Mouse (Mus musculus) CH12.LX (cell line): Measurements from ENCODE around the gene Slc1a1. TPM values are rescaled to one million over a fixed set of nuclear protein-coding genes. Genes with fewer than 3 reads are reported as not detected.

Source experiments
- DNase-seq: peaks from one replicate; pipeline ENCODE4 v3.0.0-alpha.2; 2013; ENCODE audit errors: extremely low read depth
- H3K27ac ChIP-seq: 2 replicates; pipeline ENCODE4 v1.5.1; 2012; ENCODE audit warnings: low read depth, mild to moderate bottlenecking, control low read depth, moderate library complexity; ENCODE audit not compliant: insufficient read depth
- H3K27me3 ChIP-seq: replicated peaks from 2 replicates; pipeline ENCODE3; 2012; ENCODE audit warnings: inconsistent platforms
- H3K36me3 ChIP-seq, 2 experiments: replicated peaks in 1 of 2; 2 replicates each; pipeline versions ENCODE3 to v1.6.1; 2012; ENCODE audit warnings: inconsistent platforms in 1 of 2, low read length in 1 of 2, mild to moderate bottlenecking in 1 of 2, mixed read lengths in 1 of 2, moderate library complexity in 1 of 2; ENCODE audit not compliant: control insufficient read depth in 1 of 2, insufficient read depth in 1 of 2
- H3K4me1 ChIP-seq, 2 experiments: 2 replicates each; pipeline ENCODE4 v1.6.1; 2012; ENCODE audit warnings: inconsistent platforms in 1 of 2, moderate library complexity in 1 of 2; ENCODE audit not compliant: insufficient read depth in 2 of 2, control insufficient read depth in 1 of 2
- H3K4me2 ChIP-seq: 2 replicates; pipeline ENCODE4 v1.6.1; 2012; ENCODE audit warnings: low read depth, mild to moderate bottlenecking, control low read depth; ENCODE audit not compliant: poor library complexity, insufficient read depth, severe bottlenecking
- H3K4me3 ChIP-seq, 3 experiments: fragments of 150-350 bp in 1 of 3; sonication (generic) in 1 of 3; replicated peaks in 1 of 3; 2 replicates each; pipeline versions ENCODE3 to v1.5.1; 2011 to 2012; ENCODE audit warnings: low read depth in 2 of 3, low read length in 2 of 3, mild to moderate bottlenecking in 2 of 3, moderate library complexity in 2 of 3, control low read depth in 1 of 3, improper control_type of control experiment in 1 of 3, inconsistent platforms in 1 of 3, mixed read lengths in 1 of 3; ENCODE audit not compliant: poor library complexity in 1 of 3
- H3K79me2 ChIP-seq: replicated peaks from 2 replicates; pipeline ENCODE4 v1.6.1; 2012; ENCODE audit warnings: mild to moderate bottlenecking, moderate library complexity; ENCODE audit not compliant: control insufficient read depth, poor library complexity, insufficient read depth, severe bottlenecking; ENCODE audit errors: extremely low read depth
- H3K9ac ChIP-seq: 2 replicates; pipeline ENCODE4 v1.6.1; 2012; ENCODE audit warnings: low read depth, mild to moderate bottlenecking, control low read depth, moderate library complexity; ENCODE audit not compliant: insufficient read depth
- H3K9me3 ChIP-seq: replicated peaks from 2 replicates; pipeline ENCODE3; 2012; ENCODE audit warnings: low read length, inconsistent platforms, mixed read lengths
- CHD1 ChIP-seq: IDR thresholded peaks from 2 replicates; pipeline ENCODE4 v1.6.1; 2012; ENCODE audit warnings: low read depth, low read length, improper control_type of control experiment, inconsistent platforms
- CTCF ChIP-seq, 2 experiments: IDR thresholded peaks in 1 of 2; conservative IDR thresholded peaks in 1 of 2; 2 replicates each; pipeline ENCODE4 v1.5.1; 2011 to 2012; ENCODE audit warnings: low read depth in 2 of 2, low read length in 2 of 2, improper control_type of control experiment in 1 of 2, inconsistent platforms in 1 of 2, mild to moderate bottlenecking in 1 of 2, moderate library complexity in 1 of 2
- HCFC1 ChIP-seq: IDR thresholded peaks from 2 replicates; pipeline ENCODE4 v1.6.1; 2012; ENCODE audit warnings: low read depth, mild to moderate bottlenecking, inconsistent platforms, low read length, improper control_type of control experiment
- IRF4 ChIP-seq: IDR thresholded peaks from 2 replicates; pipeline ENCODE4 v1.6.1; 2014; ENCODE audit warnings: low read depth, mild to moderate bottlenecking, inconsistent platforms, low read length, improper control_type of control experiment
- JUN ChIP-seq: IDR thresholded peaks from 2 replicates; pipeline ENCODE4 v1.6.1; 2011; ENCODE audit warnings: low read depth, mild to moderate bottlenecking, low read length, improper control_type of control experiment, moderate library complexity; ENCODE audit not compliant: insufficient read depth
- MAZ ChIP-seq: IDR thresholded peaks from 2 replicates; pipeline ENCODE4 v1.6.1; 2012; ENCODE audit warnings: low read depth, mild to moderate bottlenecking, inconsistent platforms, low read length, improper control_type of control experiment, moderate library complexity
- MYC ChIP-seq: IDR thresholded peaks from 2 replicates; pipeline ENCODE4 v1.6.1; 2011; ENCODE audit warnings: low read depth, mild to moderate bottlenecking, improper control_type of control experiment, low read length
- NELFE ChIP-seq: IDR thresholded peaks from 2 replicates; pipeline ENCODE4 v1.6.1; 2011; ENCODE audit warnings: low read depth, low read length, improper control_type of control experiment
- NRF1 ChIP-seq: IDR thresholded peaks from 2 replicates; pipeline ENCODE4 v1.6.1; 2014; ENCODE audit warnings: low read depth, mild to moderate bottlenecking, inconsistent platforms, low read length, improper control_type of control experiment, moderate library complexity
- PAX5 ChIP-seq: IDR thresholded peaks from 2 replicates; pipeline ENCODE4 v1.6.1; 2012; ENCODE audit warnings: low read length, inconsistent platforms, mixed read lengths
- POLR2AphosphoS2 ChIP-seq: IDR thresholded peaks from 2 replicates; pipeline ENCODE4 v1.6.1; 2011; ENCODE audit warnings: low read depth, low read length, improper control_type of control experiment
- RAD21 ChIP-seq: IDR thresholded peaks from 2 replicates; pipeline ENCODE4 v1.6.1; 2011; ENCODE audit warnings: low read depth, mild to moderate bottlenecking, low read length, improper control_type of control experiment, moderate library complexity
- SIN3A ChIP-seq: IDR thresholded peaks from 2 replicates; pipeline ENCODE4 v1.6.1; 2012; ENCODE audit warnings: low read length, improper control_type of control experiment, inconsistent platforms
- UBTF ChIP-seq: IDR thresholded peaks from 2 replicates; pipeline ENCODE4 v1.6.1; 2012; ENCODE audit warnings: low read depth, mild to moderate bottlenecking, inconsistent platforms, low read length, improper control_type of control experiment, moderate library complexity
- USF2 ChIP-seq: conservative IDR thresholded peaks from 2 replicates; pipeline ENCODE4 v1.6.1; 2011; ENCODE audit warnings: low read depth, low read length, improper control_type of control experiment
- ZC3H11A ChIP-seq: IDR thresholded peaks from 2 replicates; pipeline ENCODE4 v1.6.1; 2012; ENCODE audit warnings: low read depth, mild to moderate bottlenecking, inconsistent platforms, low read length, improper control_type of control experiment
- dilution Hi-C: fragments of 300-500 bp; cut with MboI; formaldehyde crosslinking; loops from 2 replicates; pipeline ENCODE4 v1.14.3; 2020; ENCODE audit warnings: low sequenced_read_pairs; ENCODE audit not compliant: extremely low pct_unique_long_range_greater_than_20kb, extremely low pct_ligation_motif_present
- in situ Hi-C: fragments of 300-500 bp; cut with MboI; formaldehyde crosslinking; loops from 3 replicates; pipeline ENCODE4 v1.14.3; 2019; ENCODE audit warnings: low sequenced_read_pairs, low pct_ligation_motif_present, low pct_unique_long_range_greater_than_20kb, mixed read lengths
- polyA plus RNA-seq: library from polyadenylated mRNA; unstranded; fragments of >175 nt; gene quantifications from 2 replicates; pipeline ENCODE4 v1.2.1, GENCODE M21; 2012; ENCODE audit warnings: low read depth; ENCODE audit not compliant: insufficient read length
- total RNA-seq, 2 experiments: library from RNA; depleted of rRNA; stranded (reverse); fragments of 300-350 nt in 1 of 2; fragments of >200 nt in 1 of 2; gene quantifications; 2 replicates each; pipeline ENCODE4 v1.2.3; 2012 to 2014

Gene Slc1a1
- total and polyA plus RNA-seq, 3 experiments, result 0.20 to 1.1 (median 0.95) TPM

- dilution Hi-C loops (no loop called here), in situ Hi-C loops (no loop called here)
- no peak overlapping the region for H3K27ac ChIP-seq
- no peaks in the 10 kb centered on the region for H3K9me3 ChIP-seq
- H3K4me1 ChIP-seq, result peaks cover 2 to 3% of the 10 kb centered on the region in 2 experiments; a peak in 1 of 4 replicates
- no peaks in the 10 kb centered on the region for H3K27me3 ChIP-seq
- H3K4me2 ChIP-seq, result no peak overlapping the region
- DNase-seq, result no peak
- H3K79me2 ChIP-seq, result no peaks in the 10 kb centered on the region
- H3K9ac ChIP-seq, result no peak overlapping the region
- TF ChIP-seq NELFE (no peak), RAD21 (no peak), UBTF (no peak), MAZ (no peak), PAX5 (no peak), JUN (no peak)
- H3K4me3 ChIP-seq, result no peak overlapping the region
- no peaks in the 10 kb centered on the region for H3K36me3 ChIP-seq
Measured at GRCm38 (mm10) chr19:28860246-28860645, 25.4 kb downstream of the Slc1a1 start.

- Histone ChIP-seq H3K4me2 (no peak overlapping the region), H3K4me3 (no peak overlapping the region), H3K79me2 (no peaks in the 10 kb centered on the region), H3K4me1 (peaks cover 3 to 5% of the 10 kb centered on the region in 2 experiments; a peak in 1 of 4 replicates), H3K9me3 (no peaks in the 10 kb centered on the region), H3K36me3 (no peaks in the 10 kb centered on the region), H3K27ac (no peak overlapping the region), H3K9ac (no peak overlapping the region), H3K27me3 (no peaks in the 10 kb centered on the region)
- DNase-seq, result no peak
- dilution Hi-C loops, result no loop called here
- TF ChIP-seq POLR2AphosphoS2, result no peak
- TF ChIP-seq CTCF (conservative IDR thresholded peaks at IDR 0.05 in 1 of 2, IDR thresholded peaks at IDR 0.05 in 1 of 2; ENCODE audit: low read depth in 2 of 2, low read length in 2 of 2), result no peak
- TF ChIP-seq NRF1, result no peak
- no peak for TF ChIP-seq PAX5
- TF ChIP-seq ZC3H11A, result no peak
- no peak for TF ChIP-seq CHD1
- no peak for TF ChIP-seq USF2
- TF ChIP-seq SIN3A, result no peak
- no peak for TF ChIP-seq HCFC1
- TF ChIP-seq MAZ, result no peak
- TF ChIP-seq MYC, result no peak
- no peak for TF ChIP-seq IRF4
- in situ Hi-C loops, result no loop called here
Measured at GRCm38 (mm10) chr19:28863626-28864025, 28.8 kb downstream of the Slc1a1 start.
